Mouse (Mus musculus) MEL (cell line): Measurements from ENCODE around the gene Napepld. TPM values are rescaled to one million over a fixed set of nuclear protein-coding genes. Genes with fewer than 3 reads are reported as not detected.

Experiments
- DNase-seq: peaks from one replicate; pipeline ENCODE4 v3.0.0; 2011; ENCODE audit warnings: low read depth, low spot score
- H3K27ac ChIP-seq: 2 replicates; pipeline ENCODE4 v1.5.1; 2012; ENCODE audit warnings: low read depth, mild to moderate bottlenecking, control low read depth, low read length, moderate library complexity; ENCODE audit not compliant: control insufficient read depth
- H3K27me3 ChIP-seq, 2 experiments: fragments of 150-350 bp in 1 of 2; sonication (generic) in 1 of 2; 2 replicates each; pipeline ENCODE4 v1.6.1; 2012; ENCODE audit warnings: low read length in 2 of 2, mild to moderate bottlenecking in 2 of 2, improper control_type of control experiment in 1 of 2, moderate library complexity in 1 of 2; ENCODE audit not compliant: insufficient read depth in 2 of 2, control insufficient read depth in 1 of 2
- H3K36me3 ChIP-seq, 2 experiments: 2 replicates each; pipeline ENCODE4 v1.6.1; 2012 to 2014; ENCODE audit warnings: low read length in 2 of 2, improper control_type of control experiment in 1 of 2, inconsistent platforms in 1 of 2, mild to moderate bottlenecking in 1 of 2; ENCODE audit not compliant: insufficient read depth in 2 of 2, control insufficient read depth in 1 of 2
- H3K4me1 ChIP-seq, 2 experiments: fragments of 150-350 bp in 1 of 2; sonication (generic) in 1 of 2; 2 replicates each; pipeline ENCODE4 v1.6.1; 2012; ENCODE audit warnings: low read length in 2 of 2, improper control_type of control experiment in 1 of 2, mild to moderate bottlenecking in 1 of 2; ENCODE audit not compliant: insufficient read depth in 2 of 2, control insufficient read depth in 1 of 2
- H3K4me3 ChIP-seq, 2 experiments: fragments of 150-350 bp in 1 of 2; sonication (generic) in 1 of 2; 2 replicates each; pipeline ENCODE4 v1.5.1; 2012; ENCODE audit warnings: low read depth in 2 of 2, low read length in 2 of 2, mild to moderate bottlenecking in 2 of 2, moderate library complexity in 2 of 2, control low read depth in 1 of 2, improper control_type of control experiment in 1 of 2; ENCODE audit not compliant: control insufficient read depth in 1 of 2, insufficient read depth in 1 of 2
- H3K79me2 ChIP-seq: 2 replicates; pipeline ENCODE4 v1.6.1; 2012; ENCODE audit warnings: mild to moderate bottlenecking, low read length, moderate library complexity; ENCODE audit not compliant: control insufficient read depth, poor library complexity, insufficient read depth
- H3K9ac ChIP-seq: 2 replicates; pipeline ENCODE4 v1.6.1; 2012; ENCODE audit warnings: low read depth, mild to moderate bottlenecking, control low read depth, low read length, moderate library complexity; ENCODE audit not compliant: control insufficient read depth, poor library complexity, severe bottlenecking
- H3K9me3 ChIP-seq: fragments of 150-350 bp; sonication (generic); replicated peaks from 2 replicates; pipeline ENCODE4 v1.6.1; 2012; ENCODE audit warnings: mild to moderate bottlenecking, low read length, improper control_type of control experiment, moderate library complexity; ENCODE audit not compliant: insufficient read depth
- CHD2 ChIP-seq: IDR thresholded peaks from 2 replicates; pipeline ENCODE4 v1.6.1; 2011; ENCODE audit warnings: low read length, improper control_type of control experiment
- ETS1 ChIP-seq: IDR thresholded peaks from 2 replicates; pipeline ENCODE4 v1.6.1; 2012; ENCODE audit warnings: low read depth, mild to moderate bottlenecking, inconsistent platforms, low read length, improper control_type of control experiment, moderate library complexity
- GABPA ChIP-seq: IDR thresholded peaks from 2 replicates; pipeline ENCODE4 v1.6.1; 2012; ENCODE audit warnings: low read depth, mild to moderate bottlenecking, inconsistent platforms, low read length, improper control_type of control experiment, moderate library complexity
- GATA1 ChIP-seq: IDR thresholded peaks from 2 replicates; pipeline ENCODE4 v1.6.1; 2011; ENCODE audit warnings: low read depth, low read length, improper control_type of control experiment
- HCFC1 ChIP-seq: IDR thresholded peaks from 2 replicates; pipeline ENCODE4 v1.6.1; 2012; ENCODE audit warnings: low read depth, mild to moderate bottlenecking, inconsistent platforms, low read length, improper control_type of control experiment, moderate library complexity
- JUND ChIP-seq: IDR thresholded peaks from 2 replicates; pipeline ENCODE4 v1.6.1; 2011; ENCODE audit warnings: low read depth, mild to moderate bottlenecking, improper control_type of control experiment, low read length
- KAT2A ChIP-seq: conservative IDR thresholded peaks from 2 replicates; pipeline ENCODE4 v1.6.1; 2012; ENCODE audit warnings: low read depth, low read length, improper control_type of control experiment, inconsistent platforms
- MAZ ChIP-seq: IDR thresholded peaks from 2 replicates; pipeline ENCODE4 v1.6.1; 2012; ENCODE audit warnings: low read depth, mild to moderate bottlenecking, inconsistent platforms, low read length, improper control_type of control experiment
- MXI1 ChIP-seq: IDR thresholded peaks from 2 replicates; pipeline ENCODE4 v1.6.1; 2011; ENCODE audit warnings: mild to moderate bottlenecking, low read depth, low read length, improper control_type of control experiment
- POLR2AphosphoS5 ChIP-seq: IDR thresholded peaks from 2 replicates; pipeline ENCODE4 v1.6.1; 2012; ENCODE audit warnings: low read depth, borderline replicate concordance, mild to moderate bottlenecking, inconsistent platforms, low read length, moderate library complexity, mixed read lengths
- RAD21 ChIP-seq: IDR thresholded peaks from 2 replicates; pipeline ENCODE4 v1.6.1; 2011; ENCODE audit warnings: mild to moderate bottlenecking, low read depth, low read length, improper control_type of control experiment
- UBTF ChIP-seq: IDR thresholded peaks from 2 replicates; pipeline ENCODE4 v1.6.1; 2012; ENCODE audit warnings: low read depth, mild to moderate bottlenecking, inconsistent platforms, low read length, improper control_type of control experiment, moderate library complexity, borderline replicate concordance; ENCODE audit not compliant: insufficient read depth
- USF1 ChIP-seq: IDR thresholded peaks from 2 replicates; pipeline ENCODE4 v1.6.1; 2014; ENCODE audit warnings: low read depth, mild to moderate bottlenecking, inconsistent platforms, low read length, improper control_type of control experiment, moderate library complexity
- ZC3H11A ChIP-seq: IDR thresholded peaks from 2 replicates; pipeline ENCODE4 v1.6.1; 2012; ENCODE audit warnings: low read depth, mild to moderate bottlenecking, inconsistent platforms, low read length, improper control_type of control experiment
- ZNF384 ChIP-seq: IDR thresholded peaks from 2 replicates; pipeline ENCODE4 v1.6.1; 2012; ENCODE audit warnings: low read depth, mild to moderate bottlenecking, inconsistent platforms, low read length, improper control_type of control experiment
- polyA plus RNA-seq, 2 experiments: library from polyadenylated mRNA; stranded (reverse) in 1 of 2; unstranded in 1 of 2; fragments of >175 nt in 1 of 2; fragments of >200 nt in 1 of 2; gene quantifications; 2 replicates each; pipeline versions ENCODE4 v1.2.1 to v1.2.4; 2012; ENCODE audit warnings: low replicate concordance in 2 of 2, low read depth in 1 of 2; ENCODE audit not compliant: insufficient read length in 2 of 2, insufficient read depth in 1 of 2, missing spikeins in 1 of 2
- total RNA-seq: library from RNA; depleted of rRNA; stranded (reverse); fragments of 300-350 nt; gene quantifications from 2 replicates; pipeline ENCODE4 v1.2.3, GENCODE M21; 2012

Napepld gene
- total and polyA plus RNA-seq, 3 experiments = 1.5 to 3.0 TPM; not detected in 1

- Histone ChIP-seq H3K4me1 (peaks cover 3 to 12% of the 10 kb centered on the region in 2 experiments), H3K36me3 (peaks cover 0 to 12% of the 10 kb centered on the region in 2 experiments; a peak in 2 of 4 replicates)
- no peak for DNase-seq
- no peak for TF ChIP-seq ZC3H11A
- no peak for TF ChIP-seq GABPA
- no peak for TF ChIP-seq CHD2
- TF ChIP-seq GATA1 = no peak
- no peak for TF ChIP-seq MAZ
- TF ChIP-seq, all 39 proteins: peak for 0
- no peak overlapping the region for H3K9ac ChIP-seq
- no peaks in the 10 kb centered on the region for H3K79me2 ChIP-seq
- no peaks in the 10 kb centered on the region for H3K27me3 ChIP-seq
- no peaks in the 10 kb centered on the region for H3K9me3 ChIP-seq
- no peak overlapping the region for H3K4me3 ChIP-seq
- no peak overlapping the region for H3K27ac ChIP-seq
These were observed 6.2 kb downstream of the Napepld start for GRCm38 (mm10) chr5:21694854-21695490.

GRCm38 (mm10) chr5:21693372-21693870 is 7.8 kb downstream of the Napepld start:
- H3K36me3 ChIP-seq = peaks cover 0 to 12% of the 10 kb centered on the region in 2 experiments; a peak in 2 of 4 replicates
- no peak overlapping the region for H3K9ac ChIP-seq
- peaks cover 3 to 10% of the 10 kb centered on the region in 2 experiments for H3K4me1 ChIP-seq
- no peaks in the 10 kb centered on the region for H3K79me2 ChIP-seq
- TF ChIP-seq RAD21 (no peak), JUND (no peak), USF1 (no peak), ZNF384 (no peak), UBTF (no peak), HCFC1 (no peak), MXI1 (no peak), ETS1 (no peak), POLR2AphosphoS5 (no peak), KAT2A (no peak)
- H3K27me3 ChIP-seq = no peaks in the 10 kb centered on the region
- DNase-seq = no peak
- no peaks in the 10 kb centered on the region for H3K9me3 ChIP-seq
- H3K27ac ChIP-seq = no peak overlapping the region
- no peak overlapping the region for H3K4me3 ChIP-seq
